Mouse (Mus musculus): ENCODE data around the gene Fam71e1.

The Fam71e1 gene

DNA sequence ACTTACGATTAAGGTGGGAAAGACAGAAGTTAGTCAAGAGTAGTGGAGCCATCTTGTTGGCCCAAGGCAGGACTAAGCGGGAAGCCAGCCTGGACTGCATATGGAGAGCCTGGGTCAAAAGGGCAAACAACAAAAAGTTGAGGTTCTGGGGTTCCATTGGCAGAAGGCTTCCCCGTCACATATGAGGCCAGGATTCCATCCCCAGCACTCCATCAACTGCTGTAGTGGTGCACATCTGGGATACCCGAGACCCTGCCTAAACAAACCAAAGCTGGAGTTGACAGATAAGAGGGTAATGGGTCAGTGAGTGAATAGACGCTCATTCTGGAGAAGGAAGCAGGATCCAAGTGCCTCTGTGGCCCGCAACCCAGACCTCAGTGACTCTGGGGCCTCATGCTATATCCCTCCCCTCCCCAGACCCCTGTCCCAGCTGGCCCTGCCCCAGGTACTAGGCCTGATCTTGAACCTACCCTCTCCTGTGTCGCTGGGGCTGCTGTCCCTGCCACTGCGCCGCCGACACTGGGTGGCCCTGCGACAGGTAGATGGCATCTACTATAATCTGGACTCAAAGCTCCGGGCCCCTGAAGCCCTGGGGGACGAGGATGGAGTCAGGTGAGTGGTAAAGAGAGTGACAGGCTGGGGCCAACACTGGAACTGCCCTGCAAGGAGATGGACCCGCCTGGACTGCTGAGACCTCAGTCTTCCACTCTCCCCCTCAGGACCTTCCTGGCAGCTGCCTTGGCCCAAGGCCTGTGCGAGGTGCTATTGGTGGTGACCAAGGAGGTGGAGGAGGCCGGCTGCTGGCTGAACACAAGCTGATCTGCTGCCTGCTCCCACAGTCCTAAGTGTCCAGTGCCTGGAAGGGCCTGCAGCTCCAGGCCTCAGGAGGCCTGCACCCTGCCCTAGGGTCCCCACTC lies 25.4 kb upstream of the Fam71e1 start:
- no peak for DNase-seq (ENCODE audit: low read depth, low spot score)

DNA sequence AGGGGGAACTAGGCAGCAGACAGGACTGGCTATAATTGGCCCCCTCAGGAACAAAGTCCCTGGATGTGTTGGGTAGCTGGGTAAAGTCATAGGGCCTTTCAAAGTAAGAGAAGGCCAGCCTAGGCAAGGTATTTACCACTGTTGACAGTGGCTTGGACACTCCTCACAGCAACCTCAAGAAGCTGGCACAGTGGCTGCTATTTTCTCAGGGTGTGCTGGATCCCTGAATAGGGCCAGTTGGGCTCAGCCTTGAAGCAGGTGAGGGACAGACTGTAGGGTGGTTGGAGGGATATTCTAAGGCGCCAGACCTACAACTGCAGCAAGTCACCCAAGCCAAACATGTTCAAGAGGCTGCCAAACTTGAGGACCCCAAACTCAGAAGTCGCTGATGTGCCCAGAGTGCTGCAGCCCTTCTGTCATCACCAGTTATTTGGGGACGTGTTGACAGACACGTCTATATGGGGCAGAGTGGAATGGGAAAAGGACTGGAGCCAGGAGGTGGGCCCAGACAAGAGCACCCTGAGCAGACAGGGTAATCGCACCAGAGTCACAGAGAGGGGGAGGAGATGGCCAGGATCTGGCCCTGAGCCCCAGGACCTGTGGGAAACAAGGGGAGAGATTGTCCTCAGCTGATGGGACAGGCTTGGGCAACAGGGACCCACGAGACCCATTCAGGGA lies 24.4 kb upstream of the Fam71e1 start:
- no peak for DNase-seq (ENCODE audit: low read depth, low spot score)

DNA sequence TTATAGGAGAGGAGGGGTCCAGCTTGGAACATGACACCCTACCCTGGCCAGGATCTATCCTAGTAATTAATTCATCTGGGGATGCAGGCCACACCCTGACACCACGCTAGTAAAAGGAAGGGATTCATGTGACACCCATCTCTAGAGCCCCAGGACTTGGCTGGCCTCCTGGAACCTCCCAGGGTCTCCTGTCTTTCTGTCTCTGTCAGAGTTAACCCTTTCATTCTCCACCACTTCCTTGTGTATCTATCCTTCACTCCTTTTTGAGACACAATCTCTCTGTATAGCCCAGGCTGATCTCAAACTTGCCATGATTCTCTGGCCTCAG lies 23.9 kb upstream of the Fam71e1 start:
- no peak for DNase-seq (ENCODE audit: low read depth, low spot score)

DNA sequence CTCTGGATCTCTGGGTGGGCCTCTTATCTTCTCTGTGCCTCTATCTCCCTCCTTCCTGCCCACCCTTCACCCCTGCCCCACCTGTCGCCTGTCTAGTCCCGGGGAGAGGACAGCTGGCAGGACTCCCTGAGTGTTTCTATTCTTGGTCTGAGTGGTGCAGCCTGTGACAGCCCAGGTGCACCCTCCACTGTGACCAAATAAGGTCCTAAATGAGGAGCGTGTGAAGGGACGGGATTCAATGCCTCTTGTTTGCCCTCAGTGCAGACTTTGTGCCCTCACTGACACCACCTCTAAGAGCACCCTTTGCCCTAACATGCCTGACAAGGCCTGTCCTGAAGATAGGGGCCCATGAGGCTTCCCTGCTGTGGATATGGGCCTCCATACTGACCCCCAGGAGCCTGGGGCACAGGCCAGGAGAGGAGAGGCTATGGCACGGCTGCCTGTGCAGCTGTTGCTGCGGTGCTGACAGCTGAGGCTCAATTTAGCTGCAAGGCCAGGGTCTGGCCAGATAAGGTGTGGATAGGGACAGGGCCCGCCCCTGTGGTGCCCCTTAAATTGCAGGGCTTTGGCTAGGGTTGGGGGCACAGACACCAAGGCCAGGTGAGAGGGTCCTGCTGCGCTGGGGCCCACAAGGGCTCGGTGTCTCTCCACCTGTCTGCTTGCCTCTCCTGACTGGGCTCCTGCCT lies 23.3 kb upstream of the Fam71e1 start:
- no peak for DNase-seq (ENCODE audit: low read depth, low spot score)

DNA sequence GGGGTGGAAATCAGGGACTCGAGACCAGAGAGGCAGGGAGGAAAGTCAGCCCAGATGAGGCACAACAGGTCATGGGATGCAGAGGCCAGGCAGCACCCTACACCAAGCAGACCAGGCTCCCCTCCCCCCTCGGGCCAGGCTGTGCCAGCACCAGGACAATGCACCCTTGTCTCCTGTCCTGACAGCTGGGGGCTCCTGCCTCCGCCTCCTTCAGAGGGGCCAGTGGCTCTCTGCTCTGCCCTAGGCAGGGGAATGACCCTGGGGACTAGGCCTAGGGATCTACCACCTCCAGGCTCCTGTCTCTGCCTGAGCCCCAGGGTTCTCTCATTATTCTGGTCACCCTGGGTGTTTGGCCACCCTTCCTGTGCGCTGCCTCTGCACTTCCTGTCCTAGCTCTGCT lies 22.0 kb upstream of the Fam71e1 start:
- no peak for DNase-seq (ENCODE audit: low read depth, low spot score)

DNA sequence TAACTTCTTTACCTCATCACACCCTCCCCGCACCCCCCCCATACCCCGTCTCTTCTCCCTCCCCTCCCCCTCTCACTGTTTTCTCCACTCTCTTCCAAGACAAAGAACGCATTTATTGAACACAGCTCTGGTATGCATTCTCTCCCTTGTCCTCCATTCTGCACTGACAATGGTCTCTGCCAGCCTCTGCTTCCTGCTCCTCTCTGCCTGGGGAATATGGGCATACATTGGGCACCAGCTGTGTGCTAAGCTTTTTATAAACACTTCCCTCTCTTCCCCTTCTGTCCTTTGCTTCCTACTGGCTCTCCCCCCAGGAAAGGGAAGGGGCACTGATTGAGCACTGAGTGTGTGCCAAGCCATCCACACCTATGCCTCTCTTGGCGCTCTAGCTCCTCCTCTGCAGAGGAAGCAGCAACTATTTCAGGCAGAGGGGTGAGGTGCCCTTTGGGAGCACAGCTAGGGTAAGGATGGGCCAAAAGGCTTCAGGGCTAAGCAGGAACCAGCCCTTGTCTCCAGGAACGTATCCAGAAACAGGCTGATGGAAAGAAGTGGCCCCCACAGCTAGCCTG lies 21.3 kb upstream of the Fam71e1 start:
- no peak for DNase-seq (ENCODE audit: low read depth, low spot score)

DNA sequence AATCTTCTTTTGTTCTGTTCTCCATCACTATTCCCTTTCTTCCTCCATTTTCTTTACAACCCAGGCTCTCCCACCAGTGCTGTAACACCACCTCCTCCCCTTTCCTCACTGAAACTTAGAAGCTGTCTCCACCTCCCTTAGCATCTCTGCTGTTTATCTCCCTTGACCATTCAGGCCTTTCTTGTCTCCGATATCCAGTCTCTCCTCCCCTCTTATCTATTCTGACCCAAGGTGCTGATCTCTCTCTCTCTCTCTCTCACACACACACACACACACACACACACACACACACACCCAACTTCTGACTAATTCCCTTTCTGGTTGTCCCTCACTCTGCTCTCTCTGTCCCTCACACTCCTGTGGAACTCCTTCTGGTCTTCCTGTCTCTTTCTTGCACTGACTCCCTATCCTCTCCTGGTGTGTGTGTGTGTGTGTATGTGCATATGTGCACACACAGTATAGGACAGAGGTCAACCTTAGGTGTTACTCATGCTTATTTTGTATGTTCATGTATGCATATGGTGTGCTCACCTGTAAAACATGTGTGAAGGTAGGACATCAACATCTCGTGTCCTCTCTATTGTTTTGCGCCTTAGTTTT lies 13.4 kb upstream of the Fam71e1 start:
- no peak for DNase-seq (ENCODE audit: low read depth, low spot score)

DNA sequence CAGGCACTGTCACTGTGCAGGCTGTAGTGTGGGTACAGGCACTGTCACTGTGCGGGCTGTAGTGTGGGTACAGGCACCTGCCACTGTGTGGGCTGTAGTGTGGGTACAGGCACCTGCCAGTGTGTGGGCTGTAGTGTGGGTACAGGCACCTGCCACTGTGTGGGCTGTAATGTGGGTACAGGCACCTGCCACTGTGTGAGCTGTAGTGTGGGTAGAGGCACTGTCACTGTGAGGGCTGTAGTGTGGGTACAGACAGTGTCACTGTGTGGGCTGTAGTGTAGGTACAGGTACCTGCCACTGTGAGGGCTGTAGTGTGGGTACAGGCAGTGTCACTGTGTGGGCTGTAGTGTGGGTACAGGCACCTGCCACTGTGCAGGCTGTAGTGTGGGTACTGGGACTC lies 12.3 kb upstream of the Fam71e1 start:
- DNase-seq (ENCODE audit: low read depth, low spot score), result no peak

DNA sequence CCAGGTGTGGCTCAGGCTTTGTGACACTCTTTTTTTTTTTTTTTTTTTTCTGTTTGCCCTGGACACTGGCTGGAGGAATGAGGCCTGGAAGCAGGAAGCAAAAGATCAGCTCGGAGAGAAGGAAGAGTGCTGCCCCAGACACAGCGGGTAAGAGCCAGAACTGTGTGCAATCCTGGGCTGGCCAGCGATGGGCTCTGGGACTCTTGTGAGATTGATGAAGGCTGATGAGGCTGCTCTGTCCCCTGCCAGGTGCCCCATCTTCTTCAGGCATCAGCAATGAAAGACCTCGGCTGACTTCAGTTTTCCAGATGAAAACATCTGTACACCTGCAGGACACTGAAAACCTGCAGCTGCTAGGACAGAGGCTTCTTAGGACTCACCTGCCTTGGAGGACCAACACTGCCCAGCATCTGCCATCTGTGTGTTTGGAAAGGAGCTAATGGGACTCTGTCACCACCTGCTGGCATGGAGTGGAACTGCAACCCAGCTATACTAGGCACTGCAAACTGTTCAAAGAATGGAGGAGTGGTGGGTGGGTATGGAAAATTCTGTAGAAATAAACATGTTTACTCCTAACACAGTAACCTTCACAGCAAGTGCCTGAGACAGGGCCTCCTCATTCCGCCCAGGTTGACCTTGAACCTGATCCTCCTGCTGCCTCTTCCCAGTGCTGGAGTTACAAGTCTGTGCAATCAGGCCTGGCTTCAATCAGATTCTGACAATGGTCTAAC lies 11.4 kb upstream of the Fam71e1 start:
- peak; percentile 84 for DNase-seq (ENCODE audit: low read depth, low spot score)

DNA sequence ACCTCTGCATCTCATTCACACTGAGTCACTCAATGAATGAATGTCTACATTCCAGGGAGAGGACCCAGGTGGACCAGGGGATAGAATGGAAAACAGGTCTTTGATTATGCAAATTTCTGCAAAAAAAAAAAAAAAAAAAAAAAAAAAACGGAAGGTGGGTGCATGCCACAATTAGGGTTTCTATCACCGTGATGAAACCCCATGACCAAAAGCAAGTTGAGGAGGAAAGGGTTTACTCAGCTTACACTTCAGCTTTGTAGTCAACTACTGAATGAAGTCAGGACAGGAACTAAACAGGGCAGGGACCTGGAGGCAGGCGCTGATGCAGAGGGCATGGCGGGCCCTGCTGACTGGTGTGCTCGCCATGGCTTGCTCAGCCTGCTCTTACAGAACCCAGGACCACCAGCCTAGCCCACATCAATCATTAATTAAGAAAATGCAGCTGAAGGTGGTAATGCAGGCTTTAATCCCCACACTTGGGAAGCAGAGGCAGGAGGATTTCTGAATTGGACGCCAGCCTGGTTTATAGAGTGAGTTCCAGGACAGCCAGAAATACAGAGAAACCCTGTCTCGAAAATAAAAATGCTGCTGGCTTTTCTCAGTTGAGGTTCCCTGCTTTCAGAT lies 10.7 kb upstream of the Fam71e1 start:
- no peak for DNase-seq (ENCODE audit: low read depth, low spot score)

DNA sequence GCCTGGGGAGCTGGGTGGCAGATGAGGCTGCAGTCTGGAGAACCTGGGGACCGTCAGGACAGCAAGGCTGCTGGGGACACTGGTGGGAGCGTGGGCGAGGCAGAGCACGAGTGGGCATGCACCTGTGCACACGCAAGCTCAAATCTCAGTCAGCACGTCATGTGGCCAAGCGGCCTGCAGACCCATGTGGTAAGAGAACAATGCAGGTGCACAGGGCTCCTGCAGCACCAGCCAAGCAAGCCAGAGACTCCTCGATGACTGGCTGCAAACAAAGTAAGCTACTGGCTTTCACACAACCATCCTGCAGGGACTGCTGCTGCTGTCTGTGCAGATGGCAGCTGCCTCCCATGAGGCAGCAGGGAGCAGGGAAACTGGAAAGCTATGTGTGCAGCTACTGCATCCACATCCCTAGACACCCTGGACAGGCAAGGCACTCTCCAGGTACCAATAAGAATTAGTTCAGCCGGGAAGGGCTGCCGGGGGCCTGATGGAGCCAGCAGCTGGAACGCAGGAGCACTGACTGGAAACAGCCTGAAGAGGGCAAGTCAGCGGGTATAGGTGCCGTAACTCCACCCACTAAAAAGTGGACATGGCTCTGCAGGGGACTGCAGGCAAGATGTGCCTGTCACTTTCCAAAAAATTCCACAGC lies 9.3 kb upstream of the Fam71e1 start:
- DNase-seq (ENCODE audit: low read depth, low spot score), result no peak

DNA sequence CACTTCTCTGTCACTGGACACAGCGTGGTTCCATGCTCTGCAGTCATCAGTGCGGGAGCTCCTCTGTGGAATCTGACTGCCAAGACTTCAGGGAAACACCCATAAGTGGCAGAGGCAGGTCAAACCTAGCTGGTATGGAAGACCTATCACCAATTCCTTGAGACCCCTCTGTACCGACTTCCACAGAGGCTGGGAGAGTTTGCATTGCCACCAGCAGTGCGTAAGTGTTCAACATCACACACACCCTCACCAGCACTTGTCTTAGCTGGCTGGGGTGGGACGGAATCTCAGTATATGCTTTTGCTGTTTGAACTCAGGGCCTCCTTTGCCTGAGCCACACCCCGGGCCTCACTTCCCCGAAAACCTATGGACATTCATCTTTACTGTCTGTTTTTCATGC lies 8.4 kb upstream of the Fam71e1 start:
- DNase-seq (ENCODE audit: low read depth, low spot score), result no peak

DNA sequence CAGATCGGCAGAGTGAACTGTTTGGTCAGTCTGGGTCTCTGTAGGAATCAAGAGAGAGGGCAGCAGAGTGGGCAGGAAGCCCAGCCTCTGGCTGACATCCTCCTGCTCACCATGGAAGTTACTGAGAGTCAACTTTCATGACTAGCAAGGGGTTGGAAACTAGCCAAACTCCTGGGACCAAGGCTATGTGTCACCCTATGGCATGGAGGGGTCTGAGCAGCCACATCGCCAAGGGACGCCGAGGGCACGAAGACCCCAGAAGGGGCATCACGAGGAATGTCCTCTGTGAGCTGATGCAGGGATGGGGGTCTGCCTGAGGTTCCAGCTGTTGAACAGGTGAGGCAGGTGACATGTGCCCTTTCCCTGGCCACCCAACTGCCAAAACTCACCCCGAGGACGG lies 7.8 kb upstream of the Fam71e1 start:
- no peak for DNase-seq (ENCODE audit: low read depth, low spot score)

DNA sequence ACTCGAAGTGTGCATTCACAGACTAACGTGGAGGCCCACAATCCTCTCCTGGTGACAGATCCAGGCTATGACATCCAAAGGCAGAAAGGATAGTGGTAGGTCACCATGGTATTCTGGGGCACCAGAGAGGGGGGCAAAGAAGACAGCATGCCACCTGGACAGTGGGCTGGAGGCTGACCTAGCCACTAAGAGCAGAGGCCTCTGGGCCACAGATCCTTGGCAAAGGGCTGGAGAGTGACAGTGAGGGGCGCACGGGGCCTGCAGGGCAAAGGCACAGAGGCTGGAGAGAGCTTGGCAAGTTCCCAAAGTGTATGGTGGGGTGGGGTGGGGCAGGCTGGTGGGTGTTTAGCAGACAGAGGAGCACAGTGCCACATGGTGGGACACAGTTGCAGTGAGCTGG lies 6.1 kb upstream of the Fam71e1 start:
- DNase-seq (ENCODE audit: low read depth, low spot score), result no peak

DNA sequence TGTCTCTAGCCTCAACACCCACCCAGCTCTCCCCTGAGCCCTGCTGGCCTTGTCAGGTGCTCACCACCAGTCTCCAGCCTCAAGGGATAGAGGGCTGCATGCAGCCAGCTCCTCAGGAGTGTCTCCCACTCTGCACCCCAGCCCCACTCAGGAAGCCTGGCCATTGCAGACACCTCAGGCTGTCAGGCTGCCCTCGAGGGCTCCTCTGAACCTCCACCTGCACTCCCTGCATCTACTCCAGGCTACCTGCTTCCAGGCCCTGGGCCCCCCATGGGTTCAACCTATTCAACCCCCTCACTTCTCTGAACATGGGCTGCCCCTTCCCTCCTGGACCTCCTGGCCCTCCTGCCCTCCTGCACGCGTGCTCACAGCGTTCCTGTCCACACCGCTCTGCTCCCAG lies 5.0 kb upstream of the Fam71e1 start:
- no peak for DNase-seq (ENCODE audit: low read depth, low spot score)

DNA sequence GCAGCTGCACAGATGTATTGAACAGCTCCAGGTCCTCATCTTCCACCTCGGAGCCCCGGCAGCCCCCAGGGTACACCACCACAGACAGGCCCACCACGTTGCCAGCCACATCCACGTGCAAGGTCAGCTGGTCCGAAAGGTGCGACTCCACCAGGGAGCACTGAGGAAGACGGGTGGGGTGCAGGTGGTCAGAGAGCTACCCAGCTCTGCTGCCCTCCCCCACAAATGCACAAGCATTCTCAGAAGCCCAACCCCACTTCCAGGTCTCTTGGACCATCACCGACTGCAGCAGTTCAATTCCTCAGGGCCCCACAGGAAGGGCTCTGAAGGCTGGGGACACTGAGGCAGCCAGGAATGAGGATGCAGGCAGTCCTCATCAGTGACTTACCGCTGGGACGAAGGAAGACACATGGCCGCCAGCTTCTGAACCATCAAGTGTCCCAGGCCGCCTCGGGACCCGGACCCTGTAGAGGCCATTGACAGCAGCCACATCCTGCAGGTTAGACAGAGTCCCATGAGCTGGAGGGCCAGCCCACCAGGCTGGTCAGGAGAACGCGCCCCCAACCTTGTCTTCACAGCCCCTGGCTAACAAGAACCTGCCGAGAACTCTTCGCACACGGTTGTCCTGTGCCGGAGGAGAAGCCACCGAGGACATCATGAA lies 4.1 kb upstream of the Fam71e1 start:
- DNase-seq (ENCODE audit: low read depth, low spot score), result no peak

DNA sequence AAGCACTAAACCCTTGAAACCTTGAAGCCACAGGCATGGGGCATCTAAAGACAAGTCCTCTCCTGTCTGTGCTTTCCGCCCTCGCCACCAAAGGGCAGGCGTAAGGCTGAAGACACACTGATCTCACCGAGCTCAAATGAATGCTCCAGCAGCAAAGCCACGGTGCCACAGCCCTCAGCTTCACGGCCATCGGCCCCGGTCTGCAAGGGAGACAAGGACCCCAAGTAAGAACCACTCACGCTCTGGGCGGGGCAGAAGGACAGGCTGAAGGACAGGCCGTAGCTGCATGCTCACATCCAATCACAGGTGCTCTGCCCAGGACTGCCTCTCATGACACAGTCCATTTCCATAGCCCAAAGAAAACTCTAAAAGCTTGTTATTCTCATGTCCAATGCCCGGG lies 1.7 kb upstream of the Fam71e1 start:
- no peak for DNase-seq (ENCODE audit: low read depth, low spot score)

DNA sequence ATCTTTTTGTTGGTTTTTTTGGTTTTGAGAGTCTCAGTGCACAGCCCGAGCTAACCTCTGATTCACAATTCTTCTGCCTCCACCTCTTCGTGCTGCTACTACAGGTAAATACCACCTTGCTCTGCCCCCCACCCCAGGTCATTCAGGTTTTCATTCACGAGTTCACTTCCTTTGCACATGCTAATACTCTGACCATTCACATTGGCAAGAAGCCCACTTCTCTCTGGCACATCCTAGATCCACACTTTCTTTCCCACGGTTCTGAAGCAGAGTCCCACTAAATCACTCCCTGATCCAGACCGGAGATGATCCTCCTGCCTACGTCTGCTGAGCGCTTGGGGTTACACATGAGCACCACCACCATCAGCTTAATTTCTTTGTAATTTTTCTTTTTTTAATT lies 1.3 kb upstream of the Fam71e1 start:
- DNase-seq (ENCODE audit: low read depth, low spot score), result peak; percentile 31

DNA sequence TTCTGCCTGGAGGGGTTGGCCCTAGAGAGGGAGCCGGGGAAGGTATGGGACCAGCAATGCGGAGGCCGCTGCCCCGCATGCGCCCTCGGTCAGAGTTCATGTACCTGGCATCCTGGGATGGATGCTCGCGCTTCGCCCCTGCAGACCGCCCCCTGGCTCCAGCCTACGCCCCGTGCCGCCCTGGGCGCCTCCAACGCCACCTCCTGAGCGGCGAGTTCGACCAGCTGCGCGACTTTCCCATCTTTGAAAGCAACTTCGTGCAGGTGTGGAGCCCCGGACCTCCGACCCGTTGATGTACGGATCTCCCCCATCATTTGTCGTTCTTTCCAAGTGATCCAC lies 359 bp downstream of the Fam71e1 start:
- DNase-seq (ENCODE audit: low read depth, low spot score), result no peak
